Mouse (Mus musculus) right cerebral cortex, adult 18-20 months (tissue): ENCODE results near the gene Sprtn.

Source experiments
- DNase-seq: peaks from one replicate; pipeline ENCODE4 v3.0.0; 2022; ENCODE audit warnings: mixed read lengths

Gene Sprtn

DNA sequence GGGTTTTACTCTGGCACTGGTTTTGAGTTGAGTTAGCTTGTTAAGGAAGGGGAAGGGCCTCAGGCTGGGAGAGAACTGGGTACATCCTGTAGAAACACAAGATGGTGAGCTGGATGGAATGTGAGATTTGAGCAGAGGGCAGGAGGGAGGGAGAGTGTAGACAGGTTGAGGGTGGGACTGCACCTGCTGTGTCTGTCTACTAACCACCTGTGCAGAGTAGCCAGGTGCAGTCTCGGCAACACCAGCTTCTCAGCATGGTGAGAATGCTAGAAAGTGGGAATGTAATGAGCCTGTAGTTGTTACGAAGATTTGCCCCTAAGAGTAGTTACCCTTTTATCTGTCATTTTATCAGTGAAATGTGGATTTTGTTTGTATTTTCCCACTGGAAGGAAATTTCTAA lies 7.8 kb downstream of the Sprtn start:
- no peak for DNase-seq

- DNase-seq = no peak
These were observed 12.2 kb downstream of the Sprtn start for GRCm38 (mm10) chr8:124909936-124910335.

DNA sequence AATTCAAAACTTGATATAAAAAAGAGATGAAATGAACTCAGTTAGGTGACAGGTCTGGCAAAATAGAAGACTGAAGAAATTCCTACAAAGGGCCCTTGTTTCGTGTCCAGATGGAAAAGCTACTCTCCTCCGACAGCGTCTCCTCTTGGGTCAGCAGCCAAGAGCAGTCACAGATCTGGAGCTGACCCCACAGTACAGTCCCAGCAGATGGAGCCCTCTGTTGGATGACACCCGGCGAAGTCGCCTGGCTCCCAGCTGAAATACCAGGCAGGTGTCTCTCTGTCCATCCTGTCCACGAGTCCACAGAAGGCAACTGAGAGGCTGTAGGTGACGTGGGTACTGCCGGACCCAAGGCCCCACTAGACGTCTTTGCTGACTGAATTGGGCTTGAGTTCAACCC lies 12.7 kb downstream of the Sprtn start:
- no peak for DNase-seq

- no peak for DNase-seq
These were observed 14.5 kb downstream of the Sprtn start for GRCm38 (mm10) chr8:124911938-124912872.

GRCm38 (mm10) chr8:124914061-124914460 lies 16.4 kb downstream of the Sprtn start:
- DNase-seq = no peak

DNA sequence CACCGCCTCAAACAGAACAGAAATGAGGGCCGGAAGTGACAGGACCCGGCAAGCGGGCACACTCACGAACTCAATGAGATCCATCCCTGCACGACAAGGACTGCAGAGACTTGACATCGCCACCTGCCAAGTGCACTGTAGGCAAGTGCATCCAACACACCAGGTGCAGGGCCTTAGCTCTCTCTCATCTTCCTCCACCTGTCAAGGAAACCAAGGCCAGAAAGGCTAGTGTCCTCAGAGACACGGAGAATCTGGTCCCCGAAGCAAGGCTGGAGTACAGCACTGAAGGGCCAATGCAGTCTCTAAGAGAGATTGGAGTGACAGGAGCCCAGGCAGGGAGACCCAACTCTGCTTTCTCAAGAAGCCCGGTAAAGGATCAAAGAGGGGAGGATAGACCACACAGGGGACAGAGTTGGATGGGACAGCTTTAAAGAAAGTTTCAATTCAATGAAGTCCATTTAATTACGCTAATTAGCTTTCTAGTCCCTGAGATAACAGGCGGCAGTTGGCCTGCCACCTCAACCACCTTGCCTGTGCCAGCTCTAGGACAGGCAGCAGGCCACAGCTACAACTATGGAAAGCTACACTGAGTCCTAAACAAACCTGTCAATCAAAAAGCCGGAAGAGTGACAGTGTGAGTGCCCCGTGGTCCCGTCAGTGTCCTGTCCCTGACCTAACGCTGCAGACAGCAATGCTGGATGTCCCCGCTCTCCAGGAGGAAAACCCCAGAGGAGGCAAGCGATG lies 20.2 kb downstream of the Sprtn start:
- DNase-seq = no peak

DNA sequence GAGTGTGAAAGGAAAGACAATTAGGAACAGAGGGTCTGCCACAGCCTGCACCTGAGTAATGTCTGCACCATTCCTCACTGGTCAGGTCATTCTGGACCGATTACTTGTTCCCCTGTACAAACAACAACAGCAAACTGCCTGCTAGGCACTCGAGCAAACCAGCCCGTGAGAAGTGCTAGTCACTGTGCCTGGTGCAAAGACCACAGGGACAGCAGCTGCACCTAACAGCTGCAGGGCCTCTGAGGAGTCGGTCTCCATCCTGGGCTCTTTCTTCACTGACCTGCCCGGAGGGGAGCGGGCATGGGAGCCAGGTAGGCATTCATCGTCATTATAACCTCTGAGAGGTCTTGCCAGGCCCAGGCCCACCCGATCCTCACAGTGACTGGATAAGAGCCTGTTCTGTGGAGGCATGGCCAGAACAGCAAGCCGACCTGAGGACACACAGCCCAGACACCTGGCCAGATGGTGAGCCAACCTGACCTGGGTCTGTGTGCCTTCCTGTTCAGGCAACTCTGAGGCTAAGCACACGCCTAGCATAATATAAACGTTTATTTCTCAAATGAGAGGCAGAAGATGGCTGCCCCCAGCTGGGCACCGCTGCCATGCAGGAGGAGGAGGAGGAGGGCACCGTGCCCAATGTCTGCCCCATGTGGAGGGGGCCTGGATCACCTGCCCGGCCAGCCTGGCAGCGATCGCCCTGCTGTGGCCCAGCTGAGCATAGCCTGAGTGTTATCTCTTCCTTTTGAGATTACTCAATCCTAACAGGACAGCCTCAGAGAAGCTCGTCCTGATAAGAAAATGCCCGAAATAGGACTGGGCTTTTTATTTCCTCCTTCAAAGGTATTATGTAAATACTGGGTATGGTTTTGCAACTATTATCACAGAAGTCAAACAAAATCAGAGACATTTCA lies 23.9 kb downstream of the Sprtn start:
- DNase-seq = no peak

- DNase-seq = no peak
These were observed 24.9 kb downstream of the Sprtn start for GRCm38 (mm10) chr8:124922490-124923089.

- DNase-seq = no peak
These were observed 26.4 kb downstream of the Sprtn start for GRCm38 (mm10) chr8:124923971-124924652.

- DNase-seq = no peak
These were observed 28.0 kb downstream of the Sprtn start for GRCm38 (mm10) chr8:124925544-124926266.

DNA sequence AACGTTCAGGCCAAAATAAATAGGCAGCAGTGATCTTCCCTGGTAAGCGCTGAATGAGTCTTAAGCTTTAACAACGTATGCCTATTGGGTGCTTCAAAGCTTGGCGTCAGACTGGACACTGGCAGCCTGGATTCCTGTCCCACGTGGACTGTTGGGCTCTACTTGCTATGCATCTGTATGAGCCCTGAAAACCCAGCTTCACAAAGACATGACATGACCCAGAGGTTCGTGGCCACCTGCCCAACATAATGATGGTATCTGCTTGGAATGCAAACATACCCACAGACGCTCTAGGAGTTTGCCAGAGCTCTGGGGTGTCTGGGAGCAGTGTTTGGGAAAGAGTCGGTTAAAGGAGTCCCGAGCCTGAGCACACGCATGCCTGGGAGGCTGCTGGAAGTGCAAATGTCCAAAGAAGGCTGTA lies 28.7 kb downstream of the Sprtn start:
- DNase-seq = no peak

DNA sequence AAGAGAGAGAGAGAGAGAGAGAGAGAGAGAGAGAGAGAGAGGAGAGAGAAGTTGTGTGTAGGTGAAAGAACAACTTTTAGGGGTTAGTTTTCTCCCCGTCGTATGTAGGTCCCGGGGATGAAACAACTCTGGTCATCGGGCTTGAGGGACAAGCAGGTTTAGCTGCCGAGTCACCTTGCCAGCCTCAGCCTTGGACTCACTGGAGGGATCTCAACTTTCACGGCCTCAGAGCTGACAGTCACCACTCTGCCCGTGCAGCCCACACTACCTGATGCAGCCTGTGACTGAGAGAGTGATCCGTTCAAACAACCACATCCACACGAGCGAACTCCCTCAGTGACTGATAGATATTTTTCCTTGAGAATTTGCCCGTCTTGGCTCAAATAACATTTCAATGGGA lies 31.3 kb downstream of the Sprtn start:
- no peak for DNase-seq

- DNase-seq = no peak
These were observed 32.4 kb downstream of the Sprtn start for GRCm38 (mm10) chr8:124930086-124930485.

- no peak for DNase-seq
These were observed 33.0 kb downstream of the Sprtn start for GRCm38 (mm10) chr8:124930649-124931048.

DNA sequence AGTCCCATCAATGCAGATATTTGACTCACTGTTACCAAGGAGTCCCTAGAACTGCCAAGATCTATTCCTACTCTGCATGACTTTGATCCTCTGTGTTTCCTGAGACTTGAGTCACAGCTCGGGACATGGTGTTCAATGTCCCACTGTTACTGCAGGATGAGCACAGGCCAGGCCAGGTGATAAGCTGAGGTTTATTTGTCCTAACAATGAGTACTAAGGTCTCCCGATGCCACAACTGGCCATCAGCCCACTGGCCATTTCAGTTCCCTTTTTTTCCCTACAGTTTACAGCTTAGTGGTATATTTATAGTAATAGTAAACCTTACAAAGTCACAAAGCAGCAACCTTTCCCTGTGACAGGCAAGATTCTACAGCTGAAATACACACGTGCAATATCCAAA lies 34.7 kb downstream of the Sprtn start:
- no peak for DNase-seq

- no peak for DNase-seq
These were observed 37.4 kb downstream of the Sprtn start for GRCm38 (mm10) chr8:124935116-124935515.

- DNase-seq = no peak
These were observed 39.0 kb downstream of the Sprtn start for GRCm38 (mm10) chr8:124936699-124937098.

DNA sequence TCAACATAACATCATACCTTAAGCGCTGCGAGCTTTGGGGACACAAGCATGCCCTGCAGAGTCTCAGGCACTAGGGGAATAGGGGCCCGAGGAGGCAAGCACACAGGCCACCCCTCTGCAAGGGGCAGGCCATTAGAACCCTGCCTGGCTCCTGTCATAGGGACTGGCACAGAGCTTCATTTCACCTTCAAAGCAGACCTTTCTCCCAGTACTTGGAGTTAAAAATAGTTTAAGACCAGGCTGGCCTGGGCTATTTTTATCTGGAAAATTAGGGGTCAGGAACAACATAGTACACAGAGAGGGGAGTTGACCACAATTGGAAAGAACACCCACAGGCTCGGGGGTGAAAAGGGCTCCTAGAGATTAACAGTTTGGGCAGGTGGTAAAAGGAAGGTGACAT lies 39.6 kb downstream of the Sprtn start:
- no peak for DNase-seq

DNA sequence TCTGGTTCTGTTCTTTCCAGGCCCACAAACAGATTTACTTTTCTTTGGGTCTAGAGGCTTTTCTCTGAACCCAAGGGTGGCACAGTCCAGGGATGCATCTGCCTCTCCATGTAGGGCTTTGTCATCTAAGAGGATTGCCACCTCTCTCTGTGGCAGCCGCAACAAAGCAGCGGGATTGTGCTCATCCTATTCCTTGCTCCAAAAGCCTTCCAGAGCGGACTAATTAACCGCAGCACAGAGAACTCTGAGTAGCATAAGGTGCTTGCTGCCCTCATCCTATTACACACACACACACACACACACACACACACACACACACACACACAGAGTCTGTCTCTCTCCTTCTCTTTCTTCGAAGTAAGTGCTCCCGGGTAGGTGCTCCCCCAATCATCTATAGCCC lies 46.1 kb downstream of the Sprtn start:
- DNase-seq = no peak

- no peak for DNase-seq
These were observed 46.7 kb downstream of the Sprtn start for GRCm38 (mm10) chr8:124944406-124944805.
